Mouse (Mus musculus) liver, adult 10 weeks (tissue): ENCODE results near the gene Olfr136. TPM values are rescaled to one million over a fixed set of nuclear protein-coding genes. Genes with fewer than 3 reads are reported as not detected.

Experiments used
- polyA plus RNA-seq: library from polyadenylated mRNA; stranded (reverse); fragments of 350-450 nt; fragmentation: Illumina TruSeq; extraction: RNeasy Lipid Tissue Mini Kit (QIAGEN cat#74804); gene quantifications from one replicate; pipeline ENCODE4 v1.2.3, GENCODE M21; 2014; ENCODE audit warnings: low read depth, low replicate concordance

The Olfr136 gene
- not detected for polyA plus RNA-seq

DNA sequence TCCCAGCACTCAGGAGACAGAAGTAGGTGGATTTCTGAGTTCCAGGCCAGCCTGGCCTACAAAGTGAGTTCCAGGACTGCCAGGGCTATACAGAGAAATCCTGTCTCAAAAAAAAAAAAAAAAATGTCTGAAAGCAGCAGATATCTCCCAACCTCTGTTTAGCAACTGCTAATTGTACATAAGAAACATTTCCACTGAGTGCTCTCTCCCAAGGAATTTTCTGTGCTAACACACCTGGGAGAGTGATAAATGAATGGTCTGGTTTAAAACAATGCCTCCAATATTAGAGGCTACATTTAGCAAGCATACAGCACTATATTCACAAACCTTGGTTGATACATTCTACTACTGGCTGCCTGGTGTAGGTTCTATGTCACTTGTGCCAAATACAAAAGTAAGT, at the start of gene Olfr136:
Gene Olfr136 (plus strand): TSS at position 301 of the 400 bp plus-strand sequence.

DNA sequence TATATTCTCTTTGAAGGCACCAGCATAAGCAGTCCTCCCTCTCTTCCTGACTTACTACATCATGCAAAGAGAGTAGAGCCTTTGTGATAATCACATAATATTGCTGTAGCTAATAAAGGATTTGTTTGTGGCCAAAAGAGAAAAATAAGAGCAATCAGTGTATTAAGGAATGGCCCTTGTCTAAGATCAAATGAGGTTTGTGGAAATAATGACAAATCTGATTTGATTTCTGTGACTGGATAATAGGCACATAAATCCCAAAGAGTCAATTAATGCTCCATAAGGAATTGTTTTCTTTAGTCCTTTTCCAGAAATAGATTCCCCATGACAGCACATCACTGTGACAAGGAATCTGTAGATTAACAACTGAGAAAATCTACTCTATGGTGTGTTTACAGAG, 22.2 kb upstream of the Olfr136 start, which contains the start of gene Olfr137:
Gene Olfr137 (minus strand): TSS at position 101 of the 400 bp plus-strand sequence.

Other genes with a start within 250 kb of the Olfr136 start
- gene Olfr131, start 241.1 kb upstream of the Olfr136 start, polyA plus RNA-seq: not detected
- not detected for gene Olfr132, start 195.3 kb upstream of the Olfr136 start, polyA plus RNA-seq
- gene Olfr133, start 184.6 kb upstream of the Olfr136 start, polyA plus RNA-seq: not detected
- gene Olfr134, start 158.4 kb upstream of the Olfr136 start, polyA plus RNA-seq: not detected
- not detected for gene Olfr135, start 125.5 kb upstream of the Olfr136 start, polyA plus RNA-seq
- gene Olfr138, start 68.8 kb upstream of the Olfr136 start, polyA plus RNA-seq: not detected
- not detected for gene Olfr137, start 22.3 kb upstream of the Olfr136 start, polyA plus RNA-seq
- gene Esp36, start 90.4 kb downstream of the Olfr136 start, polyA plus RNA-seq: not detected
- not detected for gene Esp34, start 224.4 kb downstream of the Olfr136 start, polyA plus RNA-seq